Mouse (Mus musculus) liver, embryonic 15.5 days (tissue): Measurements from ENCODE around the gene Gab1. TPM values are rescaled to one million over a fixed set of nuclear protein-coding genes. Genes with fewer than 3 reads are reported as not detected.
A peak's percentile ranks its signal among the peaks of the same experiment; 100 is the strongest.
"Not testable (repeated sequence)": the region's sequence is repeated elsewhere in the genome, so short reads cannot be mapped to it uniquely, and the experiment has no call there.

Source experiments
- ATAC-seq: fragments of 200-750 bp; cut with Nextera tagmentation; 2 replicates; pipeline ENCODE4 v1.8.0; 2017; ENCODE audit warnings: moderate number of reproducible peaks, mild to moderate bottlenecking, moderate library complexity; ENCODE audit not compliant: insufficient read depth
- H3K27ac ChIP-seq: fragments of 300-500 bp; sonication (generic); replicated peaks from 2 replicates; pipeline ENCODE4 v1.5.1; 2015; ENCODE audit warnings: mild to moderate bottlenecking, inconsistent platforms
- H3K27me3 ChIP-seq: fragments of 300-500 bp; sonication (generic); 2 replicates; pipeline ENCODE4 v1.6.1; 2015; ENCODE audit warnings: mild to moderate bottlenecking, inconsistent platforms
- H3K36me3 ChIP-seq: fragments of 300-500 bp; sonication (generic); replicated peaks from 2 replicates; pipeline ENCODE4 v1.6.1; 2015; ENCODE audit warnings: moderate library complexity, mild to moderate bottlenecking, inconsistent platforms
- H3K4me1 ChIP-seq: fragments of 300-500 bp; sonication (generic); replicated peaks from 2 replicates; pipeline ENCODE4 v1.6.1; 2015; ENCODE audit warnings: inconsistent platforms
- H3K4me2 ChIP-seq: fragments of 300-500 bp; sonication (generic); 2 replicates; pipeline ENCODE4 v1.6.1; 2015; ENCODE audit warnings: moderate library complexity, mild to moderate bottlenecking, inconsistent platforms
- H3K4me3 ChIP-seq: fragments of 300-500 bp; sonication (generic); replicated peaks from 2 replicates; pipeline ENCODE4 v1.5.1; 2015; ENCODE audit warnings: mild to moderate bottlenecking, inconsistent platforms
- H3K9ac ChIP-seq: fragments of 300-500 bp; sonication (generic); 2 replicates; pipeline ENCODE4 v1.6.1; 2015; ENCODE audit warnings: moderate library complexity, mild to moderate bottlenecking, inconsistent platforms
- H3K9me3 ChIP-seq: fragments of 300-500 bp; sonication (generic); replicated peaks from 2 replicates; pipeline ENCODE4 v1.6.1; 2016; ENCODE audit warnings: inconsistent platforms
- WGBS: fragments of 180-500 bp; shearing (Covaris S2); methylation state at CpG from one replicate; pipeline ENCODE4 v1.1.7; 2015; ENCODE audit warnings: mixed read lengths; ENCODE audit not compliant: insufficient replicate concordance; 5-methylcytosine and 5-hydroxymethylcytosine counted together
- polyA plus RNA-seq: library from polyadenylated mRNA; unstranded; fragments of >200 nt; fragmentation: Nextera tagmentation; extraction: Ambion mirVana; gene quantifications from 2 replicates; pipeline ENCODE4 v1.2.1, GENCODE M21; 2015

Gene Gab1
- polyA plus RNA-seq, 1 experiment from 2014 or later: 7.1 TPM

DNA sequence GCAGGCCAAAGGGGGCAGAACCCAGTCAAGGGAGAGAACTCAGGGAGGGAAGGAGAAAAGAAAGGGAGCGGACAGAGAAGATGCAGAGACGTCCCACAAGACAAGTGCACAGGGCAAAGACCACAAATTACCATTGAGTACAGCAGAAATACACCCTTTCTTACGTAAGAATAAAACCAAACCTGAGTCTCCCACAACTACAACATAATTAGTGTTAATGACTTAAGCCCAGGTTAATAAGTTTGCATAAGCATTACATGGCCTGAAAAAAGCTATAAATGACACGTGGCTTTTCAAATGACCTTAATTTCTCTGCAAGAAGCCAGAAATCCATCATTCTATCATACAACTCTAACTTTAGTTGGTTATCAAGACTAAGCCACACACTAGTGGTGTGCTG lies 97.0 kb downstream of the Gab1 start:
- Histone ChIP-seq H3K4me2 (no peak overlapping the region), H3K27me3 (no peaks in the 10 kb centered on the region), H3K4me1 (no peaks in the 10 kb centered on the region), H3K9ac (no peak overlapping the region), H3K36me3 (peaks cover 90% of the 10 kb centered on the region), H3K4me3 (no peak overlapping the region), H3K27ac (no peak overlapping the region), H3K9me3 (no peaks in the 10 kb centered on the region)
- WGBS: 79% methylated on average over 4 of the region's 4 CpGs
- ATAC-seq: no peak

DNA sequence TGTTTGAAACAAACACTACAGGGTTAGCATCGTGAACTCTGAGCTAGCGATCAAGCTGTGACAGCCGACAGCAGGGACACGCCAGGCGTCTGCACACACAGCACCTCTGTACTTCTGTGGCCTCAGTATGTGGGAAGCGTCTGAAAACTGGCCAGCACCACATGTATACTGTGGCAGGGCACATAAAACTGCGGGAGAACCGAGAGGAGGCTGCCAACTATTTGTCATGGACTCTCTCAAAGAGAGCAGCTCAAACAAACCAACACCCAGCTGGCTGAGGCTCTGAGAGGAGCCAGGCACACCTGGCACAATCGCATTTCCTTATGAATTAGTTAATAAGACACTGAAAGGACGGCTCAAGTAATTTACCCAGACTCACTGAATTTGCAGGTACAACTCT lies 99.0 kb downstream of the Gab1 start:
- Histone ChIP-seq H3K9ac (no peak overlapping the region), H3K4me3 (no peak overlapping the region), H3K27me3 (no peaks in the 10 kb centered on the region), H3K27ac (no peak overlapping the region), H3K4me1 (no peaks in the 10 kb centered on the region), H3K4me2 (no peak overlapping the region), H3K36me3 (peaks cover 90% of the 10 kb centered on the region), H3K9me3 (no peaks in the 10 kb centered on the region)
- ATAC-seq: no peak
- WGBS: 75% methylated on average over 10 of the region's 10 CpGs

DNA sequence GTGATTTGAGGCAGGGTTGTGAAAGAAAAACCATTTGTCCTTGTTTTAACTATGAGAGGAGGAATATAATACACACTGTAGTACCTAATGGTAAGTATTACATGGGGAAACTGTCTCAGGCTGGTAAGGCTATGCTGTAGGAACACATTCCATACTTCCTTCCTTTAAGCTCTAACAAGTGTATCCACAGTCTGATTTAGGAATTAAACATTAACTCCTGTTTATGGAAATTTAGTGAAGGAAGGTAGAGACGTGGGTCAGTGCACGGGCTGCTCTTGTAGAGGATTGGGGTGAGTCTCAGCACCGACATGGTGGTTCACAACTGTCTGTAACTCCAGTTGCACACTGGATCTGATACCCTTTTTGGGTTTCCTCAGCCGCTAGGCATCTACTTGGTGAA lies 100.0 kb downstream of the Gab1 start:
- Histone ChIP-seq H3K27me3 (no peaks in the 10 kb centered on the region), H3K4me2 (no peak overlapping the region), H3K27ac (no peak overlapping the region), H3K4me3 (no peak overlapping the region), H3K36me3 (peaks cover 86% of the 10 kb centered on the region), H3K9me3 (no peaks in the 10 kb centered on the region), H3K9ac (no peak overlapping the region), H3K4me1 (no peaks in the 10 kb centered on the region)
- 78% methylated on average over 4 of the region's 4 CpGs for WGBS
- no peak for ATAC-seq

- no peak overlapping the region for H3K27ac ChIP-seq
- H3K9me3 ChIP-seq: no peaks in the 10 kb centered on the region
- 76% methylated on average over 8 of the region's 8 CpGs for WGBS
- no peak overlapping the region for H3K4me3 ChIP-seq
- no peaks in the 10 kb centered on the region for H3K4me1 ChIP-seq
- no peak overlapping the region for H3K9ac ChIP-seq
- no peaks in the 10 kb centered on the region for H3K27me3 ChIP-seq
- H3K36me3 ChIP-seq: peaks cover 84% of the 10 kb centered on the region
- no peak for ATAC-seq
- H3K4me2 ChIP-seq: no peak overlapping the region
Measured at GRCm38 (mm10) chr8:80776436-80776835, 103.9 kb downstream of the Gab1 start.

GRCm38 (mm10) chr8:80772732-80773460 lies 107.4 kb downstream of the Gab1 start:
- no peak overlapping the region for H3K4me3 ChIP-seq
- no peak for ATAC-seq

DNA sequence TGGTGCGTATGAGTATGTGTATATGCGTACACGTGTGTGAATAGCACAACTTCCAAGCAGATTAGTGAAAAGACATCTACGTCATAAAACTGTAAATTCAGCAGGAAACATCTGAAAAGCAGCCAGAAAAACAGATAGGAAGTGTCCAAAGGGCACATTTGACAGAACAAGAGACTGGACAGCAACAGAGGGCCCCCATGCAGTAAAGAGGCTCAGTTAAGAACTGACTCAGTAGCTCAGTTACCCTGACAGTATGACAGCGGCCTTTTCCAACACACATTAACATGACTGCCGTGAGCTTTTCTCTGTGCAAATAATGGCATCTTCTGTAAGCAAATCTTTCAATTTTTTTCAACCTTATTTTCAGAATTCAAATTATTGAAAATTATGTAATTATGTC lies 111.9 kb downstream of the Gab1 start:
- no peak overlapping the region for H3K4me3 ChIP-seq
- no peaks in the 10 kb centered on the region for H3K27me3 ChIP-seq
- no peaks in the 10 kb centered on the region for H3K4me1 ChIP-seq
- peaks cover 78% of the 10 kb centered on the region for H3K36me3 ChIP-seq
- WGBS: 90% methylated on average over 6 of the region's 6 CpGs
- H3K9ac ChIP-seq: no peak overlapping the region
- ATAC-seq: no peak
- H3K4me2 ChIP-seq: no peak overlapping the region
- H3K27ac ChIP-seq: no peak overlapping the region
- no peaks in the 10 kb centered on the region for H3K9me3 ChIP-seq

More at GRCm38 (mm10) chr8:80772732-80773460, 107.4 kb downstream of the Gab1 start:
- H3K9ac ChIP-seq: no peak overlapping the region
- no peak overlapping the region for H3K4me2 ChIP-seq
- no peaks in the 10 kb centered on the region for H3K4me1 ChIP-seq
- WGBS: 83% methylated on average over 4 of the region's 4 CpGs
- H3K27ac ChIP-seq: no peak overlapping the region
- H3K27me3 ChIP-seq: no peaks in the 10 kb centered on the region
- no peaks in the 10 kb centered on the region for H3K9me3 ChIP-seq
- H3K36me3 ChIP-seq: peaks cover 81% of the 10 kb centered on the region

GRCm38 (mm10) chr8:80753017-80753715 lies 127.2 kb downstream of the Gab1 start:
- ATAC-seq: no peak
- Histone ChIP-seq H3K27ac (no peak overlapping the region), H3K27me3 (no peaks in the 10 kb centered on the region), H3K4me2 (no peak overlapping the region), H3K4me3 (no peak overlapping the region), H3K9me3 (no peaks in the 10 kb centered on the region), H3K36me3 (no peaks in the 10 kb centered on the region), H3K9ac (no peak overlapping the region), H3K4me1 (no peaks in the 10 kb centered on the region)
- WGBS: 24% methylated on average over 9 of the region's 9 CpGs

- 41% methylated on average over 7 of the region's 7 CpGs for WGBS
- Histone ChIP-seq H3K36me3 (no peaks in the 10 kb centered on the region), H3K4me1 (no peaks in the 10 kb centered on the region)
Measured at GRCm38 (mm10) chr8:80752429-80752828, 127.9 kb downstream of the Gab1 start.

DNA sequence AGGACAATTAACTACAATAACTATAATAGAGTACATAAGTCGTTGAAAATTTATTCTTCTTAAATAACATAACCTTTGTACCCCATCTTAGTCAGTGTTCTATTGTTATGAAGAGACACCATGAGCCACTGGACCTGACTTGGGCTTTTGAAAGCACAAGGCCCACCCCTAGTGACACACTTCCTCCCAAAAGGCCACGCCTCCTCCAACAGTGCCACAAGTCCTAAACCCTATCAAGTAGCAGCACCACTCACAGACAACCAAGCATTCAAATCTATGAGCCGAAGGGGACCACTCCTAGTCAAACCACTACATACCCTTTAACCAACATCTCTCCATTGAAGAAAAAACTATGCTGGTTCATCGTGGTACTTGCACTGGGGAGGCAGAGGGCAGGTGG lies 131.2 kb downstream of the Gab1 start:
- no peaks in the 10 kb centered on the region for H3K36me3 ChIP-seq
- H3K9ac ChIP-seq: no peak overlapping the region
- H3K27ac ChIP-seq: no peak overlapping the region
- H3K4me3 ChIP-seq: no peak overlapping the region
- H3K9me3 ChIP-seq: no peaks in the 10 kb centered on the region
- 62% methylated on average over 4 of the region's 4 CpGs for WGBS
- H3K4me2 ChIP-seq: no peak overlapping the region
- H3K27me3 ChIP-seq: no peaks in the 10 kb centered on the region
- no peaks in the 10 kb centered on the region for H3K4me1 ChIP-seq
- no peak for ATAC-seq

More at GRCm38 (mm10) chr8:80752429-80752828, 127.9 kb downstream of the Gab1 start:
- Histone ChIP-seq H3K27ac (no peak overlapping the region), H3K9ac (no peak overlapping the region), H3K27me3 (no peaks in the 10 kb centered on the region), H3K9me3 (no peaks in the 10 kb centered on the region), H3K4me3 (no peak overlapping the region), H3K4me2 (no peak overlapping the region)
- ATAC-seq: no peak

- H3K9me3 ChIP-seq: no peaks in the 10 kb centered on the region
Measured at GRCm38 (mm10) chr8:80739932-80740331, 140.4 kb downstream of the Gab1 start.

DNA sequence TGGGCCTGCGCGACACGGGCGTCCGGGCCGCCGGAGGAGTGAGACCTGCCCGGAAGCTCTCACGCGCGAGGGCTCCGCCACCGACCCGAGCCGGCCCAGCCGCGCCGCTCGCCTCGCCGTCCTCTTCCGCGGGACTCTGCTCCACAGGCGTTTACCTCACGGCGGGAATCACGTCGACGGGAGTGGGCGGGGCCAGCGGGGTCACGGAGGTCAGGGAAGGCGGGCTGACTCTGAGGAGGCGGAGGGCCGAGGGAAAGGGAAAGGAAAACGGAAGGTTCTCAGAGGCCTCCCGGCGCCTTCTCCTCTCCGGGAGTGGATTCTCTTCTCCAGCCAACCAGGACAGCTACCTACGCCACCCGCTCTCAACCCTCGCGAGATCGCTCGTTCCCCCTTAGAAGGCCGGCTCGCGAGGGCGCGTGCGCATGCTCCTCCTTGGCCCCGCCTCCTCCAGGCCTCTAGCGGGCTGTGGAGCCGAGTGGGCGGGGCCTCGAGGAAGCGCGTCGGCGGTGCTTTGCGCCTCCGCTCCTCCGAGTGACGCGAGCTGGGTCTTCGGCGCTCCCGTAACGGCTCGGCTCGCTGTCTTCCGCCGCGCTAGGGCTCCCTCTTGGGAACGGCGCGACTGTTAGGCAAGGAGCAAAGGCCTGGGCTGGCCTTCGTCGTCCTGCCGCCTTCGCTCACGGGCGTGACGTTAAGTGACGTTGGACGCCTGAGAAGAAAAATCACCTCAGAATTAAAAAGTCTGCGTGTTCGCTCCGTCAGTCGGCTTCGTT lies 141.0 kb downstream of the Gab1 start, which contains the start of gene Smarca5:
TSS of gene Smarca5 (minus strand) at position 343 of the 770 bp plus-strand sequence.
- H3K9me3 ChIP-seq, H3K27me3 ChIP-seq: not testable (repeated sequence)
- peak; percentile 95 for ATAC-seq
- Histone ChIP-seq H3K36me3 (peaks cover 15% of the 10 kb centered on the region), H3K27ac (peak within 1 kb of the TSS; percentile 97), H3K4me3 (peak within 1 kb of the TSS; percentile 88), H3K9ac (peak within 1 kb of the TSS; percentile 95), H3K4me1 (peaks cover 27% of the 10 kb centered on the region), H3K4me2 (peak within 1 kb of the TSS; percentile 91)
- WGBS: 1% methylated on average over 91 of the region's 91 CpGs

More at GRCm38 (mm10) chr8:80739932-80740331, 140.4 kb downstream of the Gab1 start:
- ATAC-seq: peak; percentile 43
- Histone ChIP-seq H3K36me3 (peaks cover 10% of the 10 kb centered on the region), H3K27ac (peak overlapping the region; percentile 97), H3K4me3 (peak overlapping the region; percentile 88), H3K4me1 (peaks cover 27% of the 10 kb centered on the region), H3K9ac (peak overlapping the region; percentile 73), H3K27me3 (no peaks in the 10 kb centered on the region), H3K4me2 (peak overlapping the region; percentile 91)
- WGBS: 14% methylated on average over 14 of the region's 14 CpGs
